Mouse (Mus musculus) layer of hippocampus, adult 9-10 months (tissue): ENCODE results near the gene Hs3st6.

ENCODE experiments used
- DNase-seq: peaks from one replicate; pipeline ENCODE4 v3.0.0; 2022; ENCODE audit warnings: low spot score

The Hs3st6 gene

DNA sequence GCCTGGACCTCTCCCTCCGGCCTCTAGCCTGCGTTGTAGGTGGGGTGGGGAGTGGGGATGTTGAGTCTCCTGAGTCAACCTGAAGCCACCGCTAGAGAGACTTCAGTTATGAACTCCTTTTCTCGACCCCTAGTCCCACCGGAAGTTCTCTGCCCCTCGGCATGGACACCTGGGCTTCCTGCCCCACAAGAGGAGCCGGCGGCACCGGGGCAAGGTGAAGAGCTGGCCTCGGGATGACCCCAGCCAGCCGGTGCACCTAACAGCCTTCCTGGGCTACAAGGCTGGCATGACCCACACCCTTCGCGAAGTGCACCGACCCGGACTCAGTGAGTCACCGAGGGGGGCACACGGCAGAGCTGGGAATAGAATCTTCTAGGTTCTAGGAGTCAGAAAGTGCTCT, 24.6 kb upstream of the Hs3st6 start:
- no peak for DNase-seq

DNA sequence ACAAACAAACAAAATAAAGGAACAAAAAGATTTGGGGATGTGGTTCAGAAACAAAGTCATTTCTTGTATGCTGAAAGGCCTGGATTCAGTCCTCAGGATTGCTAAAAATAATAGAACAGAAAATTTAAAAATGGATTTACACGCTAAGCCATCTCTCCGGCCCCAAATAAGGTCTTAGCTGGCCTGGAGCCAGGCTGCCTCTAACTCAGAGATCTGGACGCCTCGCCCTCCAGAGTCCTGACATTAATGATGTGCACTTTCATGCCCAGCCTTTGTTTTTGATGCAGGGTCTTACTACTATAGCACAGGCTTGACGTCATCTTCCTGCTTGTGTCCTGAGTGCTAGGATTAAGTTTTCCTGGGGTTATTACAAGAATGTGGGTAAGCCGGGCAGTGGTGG, 23.7 kb upstream of the Hs3st6 start:
- DNase-seq: no peak

DNA sequence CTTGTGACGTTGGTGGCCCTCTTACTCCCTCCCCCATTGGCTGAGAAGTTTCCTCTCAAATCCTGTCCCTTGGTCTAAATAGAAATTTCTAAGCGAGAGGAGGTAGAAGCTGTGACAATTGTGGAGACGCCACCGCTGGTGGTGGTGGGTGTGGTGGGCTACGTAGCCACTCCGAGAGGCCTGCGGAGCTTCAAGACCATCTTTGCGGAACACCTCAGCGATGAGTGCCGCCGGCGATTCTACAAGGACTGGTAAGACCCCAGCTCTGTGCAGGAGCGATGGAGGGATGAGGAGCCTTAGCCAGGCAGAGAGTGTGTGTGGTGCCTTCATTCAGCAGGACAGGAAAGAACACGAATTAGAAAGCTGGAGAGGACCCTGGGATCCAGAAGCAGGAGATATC, 22.0 kb upstream of the Hs3st6 start:
- DNase-seq: no peak

DNA sequence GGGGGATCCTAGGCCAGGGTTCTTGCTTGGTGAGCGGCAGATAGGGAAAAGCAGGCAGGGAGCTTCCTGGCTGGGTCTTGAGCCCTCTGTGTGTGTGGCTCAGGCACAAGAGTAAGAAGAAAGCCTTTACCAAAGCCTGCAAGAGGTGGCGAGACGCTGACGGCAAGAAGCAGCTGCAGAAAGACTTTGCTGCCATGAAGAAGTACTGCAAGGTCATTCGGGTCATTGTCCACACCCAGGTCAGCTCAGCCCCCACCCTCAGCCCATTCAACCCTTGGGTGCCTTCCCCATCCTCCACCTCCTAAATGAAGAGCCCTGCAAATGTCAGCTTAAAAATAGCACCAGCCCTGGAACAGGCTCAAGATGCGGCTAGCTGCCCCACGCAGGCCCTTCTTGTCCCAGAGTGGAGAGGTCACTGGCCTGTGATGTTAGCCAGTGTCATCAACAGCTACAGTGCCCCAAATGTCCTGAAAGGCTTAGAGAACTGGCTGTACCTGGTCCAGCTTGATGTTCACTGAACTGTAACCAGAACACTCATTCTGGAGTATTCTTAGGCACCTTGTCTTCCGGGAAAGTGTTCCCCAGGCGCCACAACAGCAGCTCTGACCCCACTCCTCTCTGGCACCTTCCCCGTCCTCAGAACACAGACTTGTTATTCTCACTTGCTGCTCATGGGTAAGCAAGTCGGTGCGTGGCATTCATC, 20.4 kb upstream of the Hs3st6 start:
- no peak for DNase-seq

DNA sequence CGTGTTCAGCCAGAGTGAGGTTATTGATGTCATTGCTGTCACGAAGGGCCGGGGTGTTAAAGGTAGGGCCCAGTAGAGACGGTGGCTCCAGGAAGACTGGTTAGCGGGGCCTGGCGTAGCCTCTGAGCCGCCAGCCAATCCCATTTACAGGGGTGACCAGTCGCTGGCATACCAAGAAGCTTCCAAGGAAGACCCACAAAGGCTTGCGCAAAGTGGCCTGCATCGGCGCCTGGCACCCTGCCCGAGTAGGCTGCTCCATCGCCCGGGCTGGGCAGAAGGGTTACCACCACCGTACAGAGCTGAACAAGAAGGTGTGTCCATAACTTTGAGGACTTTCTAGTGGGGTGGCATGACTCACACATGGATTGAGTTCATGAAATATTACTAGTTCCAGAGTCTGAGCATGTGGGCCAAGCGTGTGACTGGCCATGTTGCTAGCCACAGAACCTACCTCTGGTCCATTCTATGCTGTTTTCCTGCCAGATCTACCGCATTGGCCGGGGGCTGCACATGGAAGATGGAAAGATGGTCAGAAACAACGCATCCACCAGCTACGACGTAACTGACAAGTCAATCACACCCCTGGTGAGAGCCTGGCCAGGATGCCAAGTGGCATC, 19.2 kb upstream of the Hs3st6 start:
- no peak for DNase-seq

DNA sequence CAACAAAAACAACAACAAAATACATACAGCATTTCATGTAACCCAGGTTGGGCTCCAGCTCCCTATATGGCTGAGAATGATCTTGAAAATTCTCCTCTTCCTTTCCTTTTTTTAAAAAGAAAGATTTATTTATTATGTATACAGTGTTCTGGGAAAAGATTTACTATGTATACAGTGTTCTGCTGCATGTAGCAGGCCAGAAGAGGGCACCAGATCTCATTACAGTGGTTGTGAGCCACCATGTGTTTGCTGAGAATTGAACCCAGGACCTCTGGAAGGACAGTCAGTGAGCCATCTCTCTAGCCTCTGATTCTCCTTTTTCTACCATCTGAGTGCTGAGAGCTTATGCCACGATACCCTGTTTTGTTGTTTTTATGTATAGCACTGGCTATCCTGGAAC, 18.3 kb upstream of the Hs3st6 start:
- no peak for DNase-seq

DNA sequence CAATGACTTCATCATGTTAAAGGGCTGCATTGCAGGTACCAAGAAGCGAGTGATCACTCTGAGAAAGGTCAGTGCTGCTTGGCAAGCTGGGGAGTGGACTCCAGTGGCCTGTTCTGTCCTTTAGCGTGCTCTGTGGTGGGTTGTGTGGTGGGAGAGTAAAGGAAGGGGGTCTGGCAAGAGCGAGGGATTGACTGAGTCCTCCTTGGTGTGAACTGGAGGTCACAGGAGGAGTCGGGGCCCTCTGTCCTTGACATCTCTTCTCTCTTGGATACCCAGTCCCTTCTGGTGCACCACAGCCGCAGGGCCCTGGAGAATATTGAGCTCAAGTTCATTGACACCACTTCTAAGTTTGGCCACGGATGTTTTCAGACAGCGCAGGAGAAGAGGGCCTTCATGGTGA, 17.3 kb upstream of the Hs3st6 start:
- no peak for DNase-seq

DNA sequence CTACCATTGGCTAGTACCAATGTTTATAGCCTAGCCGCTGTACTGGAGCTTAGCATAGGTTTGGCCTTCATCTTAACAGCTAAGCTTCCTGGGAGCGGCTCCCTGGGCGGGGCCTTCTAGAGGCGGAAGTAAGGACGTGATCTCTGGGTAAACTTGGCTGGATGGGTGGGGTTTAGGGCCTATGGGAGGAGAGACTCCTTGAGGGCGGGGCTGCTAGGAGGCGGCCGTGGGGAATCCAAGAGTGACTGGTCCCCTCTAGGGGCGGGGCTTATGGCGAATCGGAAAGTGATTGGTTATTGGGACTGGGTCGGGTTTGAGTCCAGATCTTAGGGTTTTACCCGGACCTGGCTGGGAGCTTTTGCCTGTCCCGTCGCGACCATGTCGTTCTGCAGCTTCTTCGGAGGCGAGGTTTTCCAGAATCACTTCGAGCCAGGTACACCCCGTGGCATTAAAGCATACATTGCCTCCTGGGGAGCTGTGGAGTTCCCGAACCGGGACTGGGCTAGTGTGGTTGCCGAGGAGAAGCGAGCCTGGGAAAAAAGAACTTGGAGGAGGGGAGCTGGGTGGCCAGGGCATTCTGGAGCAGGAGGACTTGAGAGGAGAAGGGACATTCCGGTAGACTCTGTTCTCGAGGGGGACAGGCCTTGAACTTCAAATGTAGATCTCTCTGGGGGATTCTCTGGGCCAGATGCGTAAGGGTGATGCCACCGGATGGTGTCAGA, 16.3 kb upstream of the Hs3st6 start, which contains the start of gene Msrb1:
Gene Msrb1 (plus strand): TSS at position 313 of the 722 bp plus-strand sequence.
- DNase-seq: peak; percentile 91

DNA sequence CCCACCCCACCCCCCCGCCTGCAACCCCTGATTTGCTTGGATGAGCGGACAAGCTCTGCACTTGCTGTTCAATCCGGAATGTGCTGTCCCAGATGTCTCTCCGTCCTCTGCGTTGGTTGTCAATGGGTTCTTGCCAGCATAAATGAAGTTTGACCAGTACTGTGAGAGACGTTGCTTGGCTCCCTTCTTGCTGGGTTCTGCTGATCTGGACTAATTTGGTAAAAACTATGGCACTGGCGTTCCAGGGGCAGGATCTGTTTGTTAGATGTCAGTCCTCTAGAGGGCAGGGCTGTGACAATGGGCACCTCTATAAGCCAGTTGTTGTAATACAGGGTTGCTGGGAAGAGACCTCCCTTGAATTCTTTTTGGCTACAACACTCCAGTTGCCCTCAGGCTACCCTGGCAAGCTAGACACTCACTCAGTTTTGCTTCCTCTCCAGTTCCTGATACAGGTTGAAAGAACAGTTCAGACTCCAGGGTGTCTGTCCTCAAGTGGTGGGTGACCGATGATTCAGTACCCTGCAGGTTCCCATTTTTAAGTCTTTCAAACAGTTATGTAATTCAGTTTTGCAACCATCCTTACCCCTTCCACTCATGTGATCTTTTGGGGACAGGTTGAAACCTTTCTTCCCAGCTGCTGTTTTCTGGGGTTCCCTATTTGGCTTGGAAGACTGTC, 15.5 kb upstream of the Hs3st6 start:
- DNase-seq: no peak

DNA sequence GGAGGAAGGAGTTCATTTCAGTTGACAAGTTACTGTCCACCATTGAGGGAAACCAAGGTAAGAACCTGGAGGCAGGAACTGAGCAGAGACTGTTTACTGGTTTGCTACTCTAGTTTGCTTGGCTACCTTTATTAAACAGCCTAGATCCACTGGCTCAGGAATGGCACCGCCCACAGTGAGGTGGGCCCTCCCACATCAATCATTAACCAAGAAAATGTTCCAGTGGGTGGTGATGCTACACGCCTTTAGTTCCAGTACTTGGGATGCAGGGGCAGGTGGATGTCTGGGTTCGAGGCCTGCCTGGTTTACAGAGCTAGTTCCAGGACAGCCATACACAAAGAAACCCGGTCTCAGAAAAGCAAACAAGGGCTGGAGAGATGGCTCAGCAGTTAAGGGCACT, 14.6 kb upstream of the Hs3st6 start:
- no peak for DNase-seq

DNA sequence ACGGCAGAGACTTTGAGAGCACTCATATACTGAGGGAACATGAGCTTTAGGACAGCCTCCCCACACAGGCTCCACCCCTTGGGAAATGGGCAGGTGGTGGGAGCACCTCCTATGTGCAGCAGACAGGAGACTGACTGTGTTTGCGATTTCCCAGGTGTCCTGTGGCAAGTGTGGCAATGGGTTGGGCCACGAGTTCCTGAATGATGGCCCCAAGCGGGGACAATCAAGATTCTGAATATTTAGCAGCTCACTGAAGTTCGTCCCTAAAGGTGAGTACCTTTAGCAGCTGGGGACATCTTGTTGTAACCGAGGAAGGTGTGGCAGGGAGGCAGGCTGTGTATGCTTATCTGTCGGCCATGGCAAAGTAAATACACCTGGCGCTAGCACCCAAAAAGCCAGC, 12.9 kb upstream of the Hs3st6 start:
- no peak for DNase-seq

DNA sequence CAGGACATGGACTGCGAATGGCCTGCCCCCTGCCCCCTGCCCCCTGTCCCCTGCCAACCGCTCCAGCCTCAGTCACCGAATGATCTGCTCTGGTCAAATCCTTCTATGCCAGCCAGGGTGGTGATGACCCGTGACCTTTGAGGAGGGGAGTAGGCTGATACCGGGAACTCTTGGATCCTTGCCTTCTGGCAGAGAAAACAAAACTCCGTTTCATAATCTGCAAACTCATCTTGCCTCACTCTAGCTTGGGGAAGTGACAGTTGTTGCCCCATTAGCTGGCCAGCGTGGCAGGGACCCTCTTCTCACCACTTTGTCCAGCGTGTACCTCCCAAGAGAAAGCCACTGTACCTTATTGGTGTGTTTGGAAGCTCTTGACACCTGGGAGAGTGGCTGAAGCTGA, 10.5 kb upstream of the Hs3st6 start:
- DNase-seq: no peak

DNA sequence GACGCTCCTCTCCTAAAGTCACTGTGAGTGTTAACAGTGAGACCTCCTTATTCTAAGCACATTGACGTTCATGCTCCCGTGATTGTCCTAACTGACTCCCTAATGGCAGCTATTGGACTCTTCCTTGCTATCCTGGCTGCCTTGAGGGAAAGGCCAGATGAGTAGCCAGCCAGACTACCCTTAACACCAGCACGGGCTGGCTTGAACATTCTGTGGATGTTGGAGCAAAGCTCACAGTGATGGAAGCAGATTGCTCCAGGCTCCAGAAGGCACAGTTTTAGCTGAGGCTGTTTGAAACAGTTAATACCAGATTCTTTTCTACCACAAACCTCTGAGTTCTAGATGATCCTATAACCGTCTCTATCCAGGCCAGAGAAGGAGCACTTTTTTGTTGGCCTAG, 8.9 kb upstream of the Hs3st6 start:
- DNase-seq: no peak

DNA sequence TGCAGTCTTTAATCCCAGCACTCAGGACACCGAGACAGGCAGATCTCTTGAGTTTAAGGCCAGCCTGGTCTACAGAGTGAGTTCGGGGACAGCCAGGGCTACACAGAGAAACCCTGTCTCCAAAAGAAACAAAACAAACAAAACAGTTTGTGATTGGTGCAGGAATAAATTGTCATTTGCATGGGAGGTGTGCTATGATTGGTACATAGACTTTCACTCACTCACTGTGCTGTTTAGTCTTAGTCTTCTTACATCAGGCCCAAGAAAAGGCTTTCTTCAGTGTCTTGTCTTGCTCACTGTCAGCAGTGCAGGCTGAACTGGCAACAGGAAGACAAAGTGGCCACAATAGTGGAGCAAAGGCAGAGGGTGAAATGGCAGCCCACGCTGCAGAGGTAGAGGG, 8.4 kb upstream of the Hs3st6 start:
- no peak for DNase-seq

DNA sequence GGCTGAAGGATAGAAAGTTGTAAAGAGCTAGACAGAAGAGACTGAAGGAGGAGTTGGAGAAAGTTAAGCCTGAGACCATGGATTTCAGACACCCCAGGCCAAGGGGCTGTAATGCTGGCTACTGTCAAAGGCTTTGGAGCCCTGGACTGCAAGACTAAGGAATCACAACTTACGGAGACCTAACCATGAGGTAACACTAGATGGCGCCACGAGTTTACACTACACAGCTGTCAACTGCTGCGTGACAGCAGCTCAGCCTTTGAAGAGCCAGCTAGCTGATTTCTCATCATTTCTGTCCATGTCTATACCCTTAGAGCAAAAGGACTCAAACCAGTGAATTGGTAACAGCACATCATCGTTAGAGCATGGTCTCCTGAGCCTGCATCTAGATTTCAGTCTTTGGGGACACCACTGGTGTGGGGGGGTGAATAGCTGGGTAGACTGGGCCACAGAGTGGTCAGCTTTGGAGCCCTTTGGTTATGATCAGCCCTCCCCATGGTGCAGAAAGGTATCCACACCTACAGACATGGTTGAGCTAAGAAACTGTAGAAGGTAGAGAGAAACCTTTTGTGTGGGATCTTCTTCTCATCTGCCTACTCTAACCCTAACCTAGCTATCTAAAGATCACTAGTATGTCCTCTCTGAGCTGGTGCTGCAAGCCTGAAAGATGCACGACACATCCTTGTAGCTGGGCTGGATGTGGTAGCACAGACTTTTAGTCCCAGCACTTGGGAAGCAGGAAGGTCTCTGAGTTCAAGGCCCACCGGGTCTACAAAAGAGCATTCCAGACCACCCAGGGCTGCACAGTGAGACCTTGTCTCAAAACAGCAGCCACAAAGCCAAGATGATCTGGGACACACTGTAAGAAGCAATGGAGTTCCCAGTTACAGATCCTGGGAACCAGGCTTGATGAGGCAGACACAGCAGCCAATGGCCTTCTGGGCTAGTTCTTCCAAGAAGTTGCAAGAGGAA, 7.0 kb upstream of the Hs3st6 start:
- peak; percentile 78 for DNase-seq

DNA sequence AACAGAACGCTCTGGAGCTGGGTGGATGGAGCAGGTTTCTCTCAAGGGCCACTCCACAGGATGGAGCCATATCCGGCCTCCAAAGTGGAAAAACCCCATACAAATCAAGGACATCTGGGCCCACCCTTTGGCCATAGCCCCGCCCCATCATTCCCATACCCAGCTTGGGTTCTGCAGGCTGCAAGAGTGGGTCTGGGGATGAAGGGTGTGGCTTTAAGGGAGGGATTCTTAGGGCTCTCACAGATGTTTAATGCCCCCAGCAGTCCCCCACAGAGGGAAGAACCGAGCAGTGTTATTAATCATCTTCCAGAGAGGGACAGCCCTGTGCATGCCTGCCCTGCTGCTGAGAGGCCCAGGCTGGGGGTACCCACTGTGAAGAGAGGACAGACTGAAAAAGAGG, 5.8 kb upstream of the Hs3st6 start:
- no peak for DNase-seq

DNA sequence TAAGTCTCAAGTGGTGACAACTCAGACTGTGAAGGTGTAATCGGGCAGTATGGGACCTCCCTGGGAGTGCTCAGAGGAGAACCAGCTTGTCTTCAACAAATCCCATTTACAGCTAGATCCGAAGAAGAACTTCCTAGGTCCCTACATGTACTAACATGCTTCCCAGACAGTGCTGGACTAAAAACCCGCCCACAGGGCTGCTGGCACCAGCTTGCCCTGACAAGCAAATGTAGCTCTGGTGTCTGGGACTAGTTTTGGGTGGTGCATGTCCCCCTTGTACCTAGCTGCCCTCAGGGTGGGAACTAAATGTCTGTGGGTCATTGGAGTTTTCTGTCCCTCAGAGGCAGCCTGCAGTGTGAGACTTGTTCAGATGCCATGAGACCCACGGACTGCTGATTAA, 1.3 kb upstream of the Hs3st6 start:
- DNase-seq: no peak

DNA sequence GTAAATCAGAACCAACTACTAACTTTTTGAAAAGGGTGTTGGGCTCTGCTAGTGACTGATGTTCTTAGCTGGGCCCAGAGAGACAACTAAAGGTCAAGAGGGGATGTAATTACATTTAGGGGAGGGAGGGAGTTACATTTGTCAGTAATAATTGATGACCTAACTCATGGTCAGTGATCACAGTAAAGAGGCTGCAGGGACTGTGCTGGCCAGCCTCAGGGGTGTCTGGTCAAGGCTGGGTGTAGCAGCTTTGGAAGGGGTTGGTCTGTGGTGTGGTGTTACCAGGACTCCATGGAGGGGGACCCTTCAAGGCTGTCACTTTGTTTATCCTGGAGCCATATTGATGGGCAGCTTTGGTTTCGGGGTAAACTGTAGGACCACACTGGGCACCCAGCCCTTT, 4.6 kb downstream of the Hs3st6 start:
- no peak for DNase-seq

DNA sequence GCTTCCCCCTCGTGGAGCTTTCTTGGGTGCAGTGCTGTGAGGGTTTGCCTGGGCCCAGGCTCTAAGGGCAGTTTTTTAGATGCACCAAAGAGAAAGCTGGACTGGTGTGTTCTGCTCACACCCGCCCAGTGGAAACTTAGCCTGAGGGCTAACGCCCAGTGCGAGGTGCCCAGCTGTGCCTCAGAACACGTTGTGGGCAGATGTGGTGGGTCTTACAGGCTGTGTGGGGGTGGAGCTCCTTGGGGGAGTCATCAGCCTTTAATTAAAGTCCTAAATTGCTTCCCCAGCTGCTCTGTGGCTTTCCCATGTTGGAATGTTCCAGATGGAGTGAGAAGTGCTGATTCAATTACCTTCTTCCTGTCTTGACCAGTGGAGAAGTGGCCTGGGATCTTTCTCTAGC, 8.3 kb downstream of the Hs3st6 start:
- no peak for DNase-seq

DNA sequence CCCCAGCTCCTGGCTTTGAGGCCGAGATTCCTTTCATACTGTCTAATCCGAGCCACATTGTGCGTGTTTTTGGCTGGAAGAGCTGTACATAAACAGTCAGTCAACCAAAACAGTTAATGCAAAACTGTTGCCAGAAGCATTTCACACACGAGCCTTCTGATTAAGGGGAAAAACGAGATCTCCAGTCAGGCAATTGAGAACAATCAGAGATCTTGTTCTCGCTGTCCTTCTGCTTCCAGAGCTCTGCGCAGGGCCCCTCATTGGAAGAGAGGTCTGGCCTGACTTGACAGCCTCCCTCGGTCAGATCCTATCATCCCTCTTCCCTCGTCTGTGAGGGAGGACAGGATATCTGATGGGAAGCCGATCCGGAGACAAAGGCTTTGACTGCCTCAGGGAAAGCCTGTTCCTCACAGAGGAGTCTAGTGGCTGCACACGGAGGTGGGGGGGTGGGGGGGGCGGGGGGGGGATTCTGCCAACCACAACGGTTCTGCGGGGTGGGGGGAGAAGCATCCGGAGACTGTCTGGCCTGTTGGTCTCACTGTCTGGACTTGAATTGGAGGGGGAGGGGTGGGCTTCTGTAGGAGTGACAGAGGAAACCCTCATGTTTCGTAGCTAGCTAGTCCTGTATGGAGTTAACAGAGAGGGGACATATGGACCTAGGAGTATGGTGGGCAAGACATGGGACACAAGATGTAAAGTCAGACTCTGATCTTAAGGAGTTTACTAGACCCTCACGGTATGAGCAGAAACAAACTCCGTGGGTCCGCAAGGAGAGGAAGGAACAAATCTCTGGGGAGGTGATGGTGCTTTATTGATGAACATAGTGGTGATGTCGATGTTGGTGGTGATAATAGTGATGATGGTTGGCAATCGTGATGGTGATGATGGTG, 12.5 kb downstream of the Hs3st6 start:
- no peak for DNase-seq
